Mouse (Mus musculus) midbrain, postnatal 0 days (tissue): ENCODE measurements around the gene Fhl2. TPM values are rescaled to one million over a fixed set of nuclear protein-coding genes. Genes with fewer than 3 reads are reported as not detected.

Experiments used
- ATAC-seq: fragments of 200-750 bp; cut with Nextera tagmentation; 2 replicates; pipeline ENCODE4 v1.8.0; 2017; ENCODE audit warnings: moderate number of reproducible peaks, mild to moderate bottlenecking, moderate TSS enrichment, moderate library complexity; ENCODE audit not compliant: low FRiP score
- DNase-seq: peaks from one replicate; pipeline ENCODE4 v3.0.0-alpha.2; 2015; ENCODE audit warnings: low spot score
- H3K27ac ChIP-seq: fragments of 300-500 bp; sonication (generic); 2 replicates; pipeline ENCODE4 v1.5.1; 2014; ENCODE audit warnings: low read depth, mild to moderate bottlenecking, low read length, mixed read lengths
- H3K27me3 ChIP-seq: fragments of 300-500 bp; sonication (generic); 2 replicates; pipeline ENCODE4 v1.6.1; 2014; ENCODE audit warnings: low read length, control low read depth, mixed read lengths; ENCODE audit not compliant: insufficient read depth
- H3K36me3 ChIP-seq: fragments of 300-500 bp; sonication (generic); 2 replicates; pipeline ENCODE4 v1.6.1; 2014; ENCODE audit warnings: low read length, control low read depth, mixed read lengths; ENCODE audit not compliant: insufficient read depth
- H3K4me1 ChIP-seq: fragments of 300-500 bp; sonication (generic); 2 replicates; pipeline ENCODE4 v1.6.1; 2014; ENCODE audit warnings: mild to moderate bottlenecking, control low read depth, antibody characterized with exemption, low read length, mixed read lengths; ENCODE audit not compliant: insufficient read depth
- H3K4me2 ChIP-seq: fragments of 300-500 bp; sonication (generic); 2 replicates; pipeline ENCODE4 v1.6.1; 2014; ENCODE audit warnings: low read depth, mild to moderate bottlenecking, low read length, mixed read lengths; ENCODE audit not compliant: poor library complexity, severe bottlenecking
- H3K4me3 ChIP-seq: fragments of 300-500 bp; sonication (generic); 2 replicates; pipeline ENCODE4 v1.5.1; 2014; ENCODE audit warnings: low read depth, mild to moderate bottlenecking, low read length, moderate library complexity
- H3K9ac ChIP-seq: fragments of 300-500 bp; sonication (generic); replicated peaks from 2 replicates; pipeline ENCODE4 v1.6.1; 2014; ENCODE audit warnings: mild to moderate bottlenecking, low read length, moderate library complexity, mixed read lengths; ENCODE audit not compliant: poor library complexity, severe bottlenecking
- H3K9me3 ChIP-seq: fragments of 300-500 bp; sonication (generic); 2 replicates; pipeline ENCODE4 v1.6.1; 2016; ENCODE audit warnings: low read length, control low read depth
- CTCF ChIP-seq: IDR thresholded peaks from 2 replicates; pipeline ENCODE4 v1.5.1; 2016; ENCODE audit warnings: antibody characterized with exemption, mild to moderate bottlenecking
- WGBS: fragments of 180-500 bp; shearing (Covaris S2); extraction: QIAGEN DNeasy Blood & Tissue Kit; methylation state at CpG from one replicate; pipeline ENCODE4 v1.1.7; 2014; 5-methylcytosine and 5-hydroxymethylcytosine counted together
- polyA plus RNA-seq: library from polyadenylated mRNA; unstranded; fragments of >200 nt; fragmentation: Nextera tagmentation; extraction: Ambion mirVana; gene quantifications from 2 replicates; pipeline ENCODE4 v1.2.1, GENCODE M21; 2015
- total RNA-seq: library from RNA; depleted of rRNA; stranded (reverse); fragments of >200 nt; gene quantifications from 2 replicates; pipeline ENCODE4 v1.2.3, GENCODE M21; 2014

Gene Fhl2
- total and polyA plus RNA-seq, 2 experiments from 2014 or later = 26.4 to 29.4 TPM

GRCm38 (mm10) chr1:43124726-43125125 lies 72.1 kb downstream of the Fhl2 start:
- no peaks in the 10 kb centered on the region for H3K27me3 ChIP-seq
- no peak for TF ChIP-seq CTCF
- no peak overlapping the region for H3K9ac ChIP-seq
- ATAC-seq (no peak), DNase-seq (no peak)
- no peaks in the 10 kb centered on the region for H3K9me3 ChIP-seq
- 84% methylated on average over 4 of the region's 4 CpGs for WGBS
- no peak overlapping the region for H3K4me2 ChIP-seq
- H3K27ac ChIP-seq = no peak overlapping the region
- no peaks in the 10 kb centered on the region for H3K4me1 ChIP-seq
- peaks cover 13% of the 10 kb centered on the region for H3K36me3 ChIP-seq
- no peak overlapping the region for H3K4me3 ChIP-seq

- H3K9me3 ChIP-seq = no peaks in the 10 kb centered on the region
- no peaks in the 10 kb centered on the region for H3K27me3 ChIP-seq
- H3K36me3 ChIP-seq = peaks cover 14% of the 10 kb centered on the region
- H3K27ac ChIP-seq = no peak overlapping the region
- no peaks in the 10 kb centered on the region for H3K4me1 ChIP-seq
- H3K9ac ChIP-seq = no peak overlapping the region
- H3K4me3 ChIP-seq = no peak overlapping the region
- ATAC-seq (no peak), DNase-seq (no peak)
- no peak for TF ChIP-seq CTCF
- H3K4me2 ChIP-seq = no peak overlapping the region
- WGBS = 90% methylated on average over 2 of the region's 2 CpGs
Measured at GRCm38 (mm10) chr1:43122616-43123015, 74.2 kb downstream of the Fhl2 start.

GRCm38 (mm10) chr1:43120950-43121349 lies 75.8 kb downstream of the Fhl2 start:
- Histone ChIP-seq H3K27ac (no peak overlapping the region), H3K9me3 (no peaks in the 10 kb centered on the region), H3K4me3 (no peak overlapping the region), H3K4me1 (no peaks in the 10 kb centered on the region), H3K27me3 (no peaks in the 10 kb centered on the region), H3K36me3 (peaks cover 13% of the 10 kb centered on the region), H3K4me2 (no peak overlapping the region), H3K9ac (no peak overlapping the region)
- no peak for TF ChIP-seq CTCF
- ATAC-seq (no peak), DNase-seq (no peak)
- 96% methylated on average over 5 of the region's 5 CpGs for WGBS

GRCm38 (mm10) chr1:43117435-43117834 lies 79.3 kb downstream of the Fhl2 start:
- TF ChIP-seq CTCF = no peak
- H3K36me3 ChIP-seq = peaks cover 14% of the 10 kb centered on the region
- DNase-seq (no peak), ATAC-seq (no peak)
- 97% methylated on average over 8 of the region's 8 CpGs for WGBS
- H3K9ac ChIP-seq = no peak overlapping the region
- H3K27me3 ChIP-seq = no peaks in the 10 kb centered on the region
- no peaks in the 10 kb centered on the region for H3K9me3 ChIP-seq
- no peak overlapping the region for H3K4me3 ChIP-seq
- no peak overlapping the region for H3K27ac ChIP-seq
- H3K4me1 ChIP-seq = no peaks in the 10 kb centered on the region
- H3K4me2 ChIP-seq = no peak overlapping the region

GRCm38 (mm10) chr1:43112882-43113281 lies 83.9 kb downstream of the Fhl2 start:
- Histone ChIP-seq H3K4me3 (no peak overlapping the region), H3K9me3 (no peaks in the 10 kb centered on the region), H3K9ac (no peak overlapping the region), H3K27me3 (no peaks in the 10 kb centered on the region), H3K36me3 (peaks cover 23% of the 10 kb centered on the region), H3K4me1 (no peaks in the 10 kb centered on the region), H3K4me2 (no peak overlapping the region), H3K27ac (no peak overlapping the region)
- no peak for ATAC-seq
- peak; percentile 79 for TF ChIP-seq CTCF
- WGBS = 88% methylated on average over 2 of the region's 2 CpGs
- peak; percentile 83 for DNase-seq

- TF ChIP-seq CTCF = peak; percentile 72
- Histone ChIP-seq H3K27ac (no peak overlapping the region), H3K9ac (no peak overlapping the region), H3K27me3 (no peaks in the 10 kb centered on the region), H3K9me3 (no peaks in the 10 kb centered on the region), H3K4me3 (no peak overlapping the region), H3K36me3 (peaks cover 17% of the 10 kb centered on the region), H3K4me1 (no peaks in the 10 kb centered on the region), H3K4me2 (no peak overlapping the region)
- DNase-seq = peak; percentile 29
- WGBS = 51% methylated on average over 4 of the region's 4 CpGs
- ATAC-seq = peak; percentile 36; the same call in 1 of the 2 replicates
Measured at GRCm38 (mm10) chr1:43110556-43110955, 86.2 kb downstream of the Fhl2 start.
